Mouse (Mus musculus) ES-E14 (cell line): ENCODE results near the gene Cog5. TPM values are rescaled to one million over a fixed set of nuclear protein-coding genes. Genes with fewer than 3 reads are reported as not detected.

Experiments
- DNase-seq: peaks from one replicate; pipeline ENCODE4 v3.0.0-alpha.2; 2013; ENCODE audit warnings: low read depth, low spot score
- H3K27ac ChIP-seq: 2 replicates; pipeline ENCODE4 v1.5.1; 2012; ENCODE audit warnings: low read depth, mild to moderate bottlenecking, low read length, moderate library complexity, mixed read lengths; ENCODE audit not compliant: poor library complexity, insufficient read depth, severe bottlenecking
- H3K36me3 ChIP-seq: 2 replicates; pipeline ENCODE4 v1.6.1; 2012; ENCODE audit warnings: mild to moderate bottlenecking, low read length, moderate library complexity, mixed read lengths; ENCODE audit not compliant: control insufficient read depth, poor library complexity, insufficient read depth, severe bottlenecking
- H3K4me1 ChIP-seq, 2 experiments: fragments of 150-350 bp in 1 of 2; sonication (generic) in 1 of 2; 2 replicates each; pipeline ENCODE4 v1.6.1; 2012; ENCODE audit warnings: low read length in 2 of 2, mild to moderate bottlenecking in 1 of 2, mixed read lengths in 1 of 2; ENCODE audit not compliant: control insufficient read depth in 2 of 2, insufficient read depth in 2 of 2, poor library complexity in 1 of 2
- H3K4me3 ChIP-seq, 2 experiments: fragments of 150-350 bp in 1 of 2; sonication (generic) in 1 of 2; 2 replicates each; pipeline ENCODE4 v1.5.1; 2012; ENCODE audit warnings: low read length in 2 of 2, low read depth in 1 of 2, mild to moderate bottlenecking in 1 of 2, mixed read lengths in 1 of 2; ENCODE audit not compliant: insufficient read depth in 1 of 2, poor library complexity in 1 of 2, severe bottlenecking in 1 of 2
- H3K9ac ChIP-seq: 2 replicates; pipeline ENCODE4 v1.6.1; 2012; ENCODE audit warnings: low read depth, mild to moderate bottlenecking, low read length, mixed read lengths; ENCODE audit not compliant: poor library complexity, insufficient read depth, severe bottlenecking
- H3K9me3 ChIP-seq: fragments of 150-350 bp; sonication (generic); 2 replicates; pipeline ENCODE4 v1.6.1; 2012; ENCODE audit warnings: low read depth, mild to moderate bottlenecking, low read length; ENCODE audit not compliant: control insufficient read depth, insufficient read depth
- CHD2 ChIP-seq: IDR thresholded peaks from 2 replicates; pipeline ENCODE4 v1.6.1; 2014; ENCODE audit warnings: mild to moderate bottlenecking, low read depth, low read length, inconsistent platforms
- HCFC1 ChIP-seq: IDR thresholded peaks from 2 replicates; pipeline ENCODE4 v1.6.1; 2012; ENCODE audit warnings: low read length, inconsistent platforms, borderline replicate concordance; ENCODE audit not compliant: insufficient read depth
- MAFK ChIP-seq: IDR thresholded peaks from 2 replicates; pipeline ENCODE4 v1.6.1; 2014; ENCODE audit warnings: mild to moderate bottlenecking, low read depth, low read length, inconsistent platforms; ENCODE audit not compliant: insufficient read depth
- ZC3H11A ChIP-seq: IDR thresholded peaks from 2 replicates; pipeline ENCODE4 v1.6.1; 2012; ENCODE audit warnings: low read depth, mild to moderate bottlenecking, inconsistent platforms, low read length, borderline replicate concordance
- ZNF384 ChIP-seq: IDR thresholded peaks from 2 replicates; pipeline ENCODE4 v1.6.1; 2012; ENCODE audit warnings: low read depth, low read length, inconsistent platforms
- in situ Hi-C, 2 experiments: fragments of 600-800 bp; cut with MboI; formaldehyde crosslinking; loops; one replicate each; pipeline ENCODE4 v1.15.1; 2025; ENCODE audit warnings: low sequenced_read_pairs in 2 of 2, inconsistent platforms in 1 of 2; ENCODE audit not compliant: unreplicated experiment in 2 of 2
- total RNA-seq: library from RNA; depleted of rRNA; stranded (reverse); fragments of 300-350 nt; gene quantifications from 2 replicates; pipeline ENCODE4 v1.2.3, GENCODE M21; 2012; rRNA removed

Cog5 gene
- total RNA-seq, 1 experiment: 33.3 TPM

- in situ Hi-C loops: no loop called here
- H3K27ac ChIP-seq: no peak overlapping the region
- TF ChIP-seq ZC3H11A: no peak
- no peak for TF ChIP-seq MAFK
- no peak for TF ChIP-seq ZNF384
- TF ChIP-seq HCFC1: no peak
- no peak for TF ChIP-seq CHD2
- DNase-seq: no peak
- H3K9ac ChIP-seq: no peak overlapping the region
- no peaks in the 10 kb centered on the region for H3K4me1 ChIP-seq
- no peaks in the 10 kb centered on the region for H3K9me3 ChIP-seq
- H3K4me3 ChIP-seq: no peak overlapping the region
- no peaks in the 10 kb centered on the region for H3K36me3 ChIP-seq
These were observed 329.5 kb downstream of the Cog5 start for GRCm38 (mm10) chr12:31984206-31984605.

- TF ChIP-seq ZC3H11A: no peak
- in situ Hi-C loops: no loop called here
- no peak for DNase-seq
- Histone ChIP-seq H3K9ac (no peak overlapping the region), H3K9me3 (no peaks in the 10 kb centered on the region), H3K27ac (no peak overlapping the region), H3K36me3 (no peaks in the 10 kb centered on the region), H3K4me1 (no peaks in the 10 kb centered on the region), H3K4me3 (no peak overlapping the region)
These were observed 330.0 kb downstream of the Cog5 start for GRCm38 (mm10) chr12:31984664-31985063.

- H3K36me3 ChIP-seq: no peaks in the 10 kb centered on the region
- no peak overlapping the region for H3K27ac ChIP-seq
- H3K9me3 ChIP-seq: no peaks in the 10 kb centered on the region
- no peaks in the 10 kb centered on the region for H3K4me1 ChIP-seq
- TF ChIP-seq CHD2 (no peak), ZC3H11A (no peak), HCFC1 (no peak), MAFK (no peak), ZNF384 (no peak)
- in situ Hi-C loops: no loop called here
- no peak for DNase-seq
- H3K4me3 ChIP-seq: no peak overlapping the region
- H3K9ac ChIP-seq: no peak overlapping the region
These were observed 331.1 kb downstream of the Cog5 start for GRCm38 (mm10) chr12:31985738-31986137.

- no peak overlapping the region for H3K4me3 ChIP-seq
- TF ChIP-seq CHD2: no peak
- no peak for TF ChIP-seq ZNF384
- no peak for TF ChIP-seq ZC3H11A
- no peak for TF ChIP-seq MAFK
- TF ChIP-seq HCFC1: no peak
- H3K4me1 ChIP-seq: no peaks in the 10 kb centered on the region
- H3K27ac ChIP-seq: no peak overlapping the region
- no peaks in the 10 kb centered on the region for H3K36me3 ChIP-seq
- H3K9ac ChIP-seq: no peak overlapping the region
- DNase-seq: no peak
- in situ Hi-C loops: no loop called here
- H3K9me3 ChIP-seq: no peaks in the 10 kb centered on the region
These were observed 331.8 kb downstream of the Cog5 start for GRCm38 (mm10) chr12:31986463-31986862.

Other genes with a start within 250 kb of the Cog5 start
- 5.8 and 6.6 TPM in 2 replicates for gene Cbll1, start 155.3 kb upstream of the Cog5 start, total RNA-seq
- gene Slc26a4, start 94.9 kb upstream of the Cog5 start, total RNA-seq: 0.11 TPM in 1 of 2 replicates, not detected in the other
- gene Bcap29, start 20.2 kb upstream of the Cog5 start, total RNA-seq: 12.4 and 19.8 TPM in 2 replicates
- gene Dus4l, start within 50 bp of the Cog5 start, total RNA-seq: 8.7 and 9.1 TPM in 2 replicates
- 0.21 and 0.22 TPM in 2 replicates for gene Gpr22, start 59.1 kb downstream of the Cog5 start, total RNA-seq